In the genomic region with DNA sequence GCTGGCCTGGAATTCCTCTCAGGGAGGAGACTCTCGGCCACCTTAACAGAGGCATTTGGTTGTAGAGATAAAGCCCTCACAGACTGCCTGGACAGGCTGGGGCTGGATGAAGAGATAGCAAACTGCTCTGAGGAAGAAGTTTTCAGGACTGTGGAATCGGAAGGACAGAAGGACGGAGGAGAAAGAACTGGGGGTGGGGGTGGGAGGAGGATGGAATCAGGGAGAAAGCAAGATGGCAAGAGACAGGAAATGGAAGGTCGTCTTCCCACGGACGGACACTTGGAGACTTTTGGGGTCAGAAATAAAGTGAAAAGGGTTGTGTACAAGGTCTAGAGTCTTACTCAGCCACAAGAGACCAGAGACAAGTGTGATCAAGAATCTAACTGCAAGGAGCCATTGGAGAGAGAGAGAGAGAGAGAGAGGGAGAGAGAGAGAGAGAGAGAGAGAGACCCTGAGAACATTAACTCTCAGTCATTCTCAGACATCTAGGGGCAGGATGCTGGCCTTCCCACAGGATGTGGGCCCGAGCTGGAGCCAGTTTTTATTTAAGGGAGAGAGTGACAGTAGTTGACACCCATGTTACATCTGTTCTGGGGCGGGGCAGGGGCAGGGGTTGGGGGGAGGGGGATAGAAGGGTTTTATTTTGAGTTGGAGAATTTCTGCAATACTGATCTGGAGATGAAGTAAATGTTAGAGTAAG, we compare ENCODE assay signal across 12 mouse cellular contexts.
DNase-seq lines count a peak whose midpoint lies in the region; ATAC-seq lines count a peak whose summit lies in the region.
"Had no signal": no experiment of that assay in that cellular context is flagged by ENCODE, and none has a peak within 500 bp of the region (broad histone marks: within the 10 kb centered on the region; RNA-seq: fewer than 3 reads in every experiment).

No protein-coding gene starts in this region.

- H3K4me1 ChIP-seq in lung, embryonic 15.5 days = peaks cover 13% of the 10 kb centered on the region; the same call in 1 of the 2 replicates
- H3K4me1 ChIP-seq in embryonic facial prominence, embryonic 14.5 days (ENCODE audit: control insufficient read depth, insufficient read depth, low read length) = no peaks in the 10 kb centered on the region
- H3K4me1 ChIP-seq: embryonic facial prominence, embryonic 12.5 days had no signal

- H3K27me3 ChIP-seq in lung, embryonic 15.5 days = no peaks in the 10 kb centered on the region
- H3K27me3 ChIP-seq in embryonic facial prominence, embryonic 14.5 days (replicated peaks; ENCODE audit: control insufficient read depth, insufficient read depth, low read length) = no peaks in the 10 kb centered on the region
- H3K27me3 ChIP-seq: embryonic facial prominence, embryonic 12.5 days had no signal

- H3K4me2 ChIP-seq in lung, embryonic 15.5 days = no peak overlapping the region
- no peak overlapping the region for H3K4me2 ChIP-seq in embryonic facial prominence, embryonic 14.5 days (ENCODE audit: low read depth, low read length)
- H3K4me2 ChIP-seq: embryonic facial prominence, embryonic 12.5 days had no signal

- WGBS in lung, embryonic 15.5 days = 20% methylated on average over 8 of the region's 8 CpGs
- 43% methylated on average over 8 of the region's 8 CpGs for WGBS in embryonic facial prominence, embryonic 14.5 days

- DNase-seq in lung, postnatal 14 days = no peak
- peak; percentile 11 for DNase-seq in embryonic facial prominence, embryonic 14.5 days (ENCODE audit: low spot score)
- peak; percentile 11 to 19 for DNase-seq in heart, postnatal 10 days
- peak; percentile 44 for DNase-seq in lung, postnatal 36 days
- DNase-seq in right cerebral cortex, adult 18-20 months = no peak
- no peak for DNase-seq in gastrocnemius, postnatal 36 days
- DNase-seq: cerebellum, adult 11 months; kidney, adult 11 months; layer of hippocampus, postnatal 36 days had no signal

- H3K27ac ChIP-seq in lung, embryonic 15.5 days = peak overlapping the region; percentile 29; the same call in 1 of the 2 replicates
- H3K27ac ChIP-seq in embryonic facial prominence, embryonic 14.5 days (replicated peaks; ENCODE audit: low read depth, low read length) = no peak overlapping the region
- H3K27ac ChIP-seq: embryonic facial prominence, embryonic 12.5 days had no signal

- intact Hi-C loops in heart, postnatal 10 days (cut with DNase I) = no loop called here
- intact Hi-C loops in gastrocnemius, postnatal 36 days (cut with DNase I) = no loop called here

- H3K36me3 ChIP-seq in lung, embryonic 15.5 days = no peaks in the 10 kb centered on the region
- H3K36me3 ChIP-seq in embryonic facial prominence, embryonic 14.5 days (ENCODE audit: control insufficient read depth, insufficient read depth, low read length) = no peaks in the 10 kb centered on the region
- H3K36me3 ChIP-seq: embryonic facial prominence, embryonic 12.5 days had no signal

- no peak overlapping the region for H3K9ac ChIP-seq in lung, embryonic 15.5 days
- no peak overlapping the region for H3K9ac ChIP-seq in embryonic facial prominence, embryonic 14.5 days (ENCODE audit: low read depth, low read length)
- H3K9ac ChIP-seq: embryonic facial prominence, embryonic 12.5 days had no signal

- no peak for ATAC-seq in lung, embryonic 15.5 days (ENCODE audit: borderline replicate concordance, extremely low read depth, low FRiP score, low TSS enrichment)
- ATAC-seq in embryonic facial prominence, embryonic 14.5 days (ENCODE audit: low read depth) = no peak
- ATAC-seq: forebrain, embryonic 16.5 days had no signal

- no peaks in the 10 kb centered on the region for H3K9me3 ChIP-seq in lung, embryonic 15.5 days
- no peaks in the 10 kb centered on the region for H3K9me3 ChIP-seq in embryonic facial prominence, embryonic 14.5 days (ENCODE audit: control insufficient read depth, low read length)
- H3K9me3 ChIP-seq: embryonic facial prominence, embryonic 12.5 days had no signal

- no peak overlapping the region for H3K4me3 ChIP-seq in lung, embryonic 15.5 days
- H3K4me3 ChIP-seq in embryonic facial prominence, embryonic 14.5 days (ENCODE audit: low read depth, low read length) = no peak overlapping the region
- H3K4me3 ChIP-seq: embryonic facial prominence, embryonic 12.5 days had no signal

Comparison
In these comparisons a context has a peak if more than half of its experiments do, and no peak if none do; other contexts are left out.
1. DNase-seq: peak in embryonic facial prominence, embryonic 14.5 days (single experiment), heart, postnatal 10 days (2 of 2) and lung, postnatal 36 days (single experiment); none in lung, postnatal 14 days (single experiment), right cerebral cortex, adult 18-20 months (single experiment) and gastrocnemius, postnatal 36 days (0 of 2).